Mouse (Mus musculus): ENCODE data around the gene Tcl1b2.
"Not testable (repeated sequence)": the region's sequence is repeated elsewhere in the genome, so short reads cannot be mapped to it uniquely, and the experiment has no call there.

Tcl1b2 gene

DNA sequence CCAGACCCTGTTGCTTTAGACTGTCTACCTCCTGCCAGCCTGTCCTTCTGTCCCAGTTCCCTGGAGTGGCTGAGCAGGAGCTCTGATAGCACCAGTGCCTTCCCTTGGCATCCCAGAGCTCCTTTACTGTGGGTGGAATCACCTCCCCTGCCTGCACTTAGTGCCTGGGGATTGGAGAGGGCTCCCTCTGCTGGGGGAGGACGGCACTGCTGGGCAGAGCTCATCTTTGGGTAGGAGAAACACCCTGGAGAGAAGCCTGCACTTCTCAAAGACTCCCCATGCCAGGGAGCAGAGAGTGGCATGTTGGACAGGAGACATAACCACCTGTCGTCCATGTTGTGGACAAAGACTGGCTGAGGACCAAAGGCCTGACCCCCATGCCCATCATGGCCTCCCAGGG is 28.5 kb downstream of the Tcl1b2 start:
- peak; percentile 75 to 79 for DNase-seq

DNA sequence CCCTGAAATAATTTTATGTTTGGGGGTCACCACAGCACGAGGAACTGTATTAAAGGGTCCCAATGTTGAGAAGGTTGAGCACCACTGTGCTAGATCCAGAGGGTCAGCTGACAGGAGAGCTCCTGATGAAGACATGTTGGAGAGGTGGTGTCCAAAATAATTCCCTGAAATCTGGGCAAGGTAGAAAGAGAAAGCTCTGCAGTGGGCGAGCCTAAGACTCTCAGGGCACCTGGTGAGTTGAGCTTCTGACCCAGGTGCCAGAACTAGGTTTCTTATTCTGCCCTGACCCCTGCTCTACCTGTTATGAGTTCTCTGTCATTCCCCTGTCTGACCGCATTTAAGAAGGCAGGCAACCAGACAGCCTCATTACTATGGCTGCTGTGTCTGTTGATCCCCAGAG is 30.2 kb downstream of the Tcl1b2 start, which contains the start of gene Tcl1b5:
Gene Tcl1b5, plus strand, starts transcription at position 301 of the 400 bp plus-strand sequence.
- DNase-seq: not testable (repeated sequence)

DNA sequence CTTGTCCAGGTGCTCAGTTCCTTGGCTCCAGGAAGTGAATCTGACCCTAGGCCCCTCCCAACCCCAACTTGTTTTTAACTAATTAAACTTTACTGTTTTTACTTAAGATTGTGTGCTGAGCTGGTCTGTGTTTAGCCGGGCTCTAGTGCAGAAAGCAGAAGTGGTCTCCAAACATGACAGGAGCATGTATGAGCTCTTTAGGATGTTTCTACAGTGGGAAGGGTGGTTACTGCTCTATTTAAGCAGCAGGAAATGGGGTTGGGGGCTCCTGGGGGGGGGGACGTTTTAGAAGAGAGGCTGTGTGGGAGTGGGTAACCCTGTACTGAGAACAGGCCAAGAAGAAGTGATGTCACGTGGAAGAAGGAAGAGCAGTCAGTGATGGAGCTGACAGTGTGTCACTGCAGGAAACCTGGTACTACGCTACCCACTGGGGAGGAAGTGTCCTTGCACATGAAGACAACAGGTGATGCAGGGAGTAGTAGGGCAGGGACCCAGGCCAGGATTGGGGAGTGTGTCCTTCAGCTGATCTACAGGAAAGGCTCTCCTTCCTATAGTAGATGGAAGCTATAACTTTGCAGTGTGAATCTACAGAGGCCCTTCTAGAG is 35.3 kb downstream of the Tcl1b2 start:
- not testable (repeated sequence) for DNase-seq

DNA sequence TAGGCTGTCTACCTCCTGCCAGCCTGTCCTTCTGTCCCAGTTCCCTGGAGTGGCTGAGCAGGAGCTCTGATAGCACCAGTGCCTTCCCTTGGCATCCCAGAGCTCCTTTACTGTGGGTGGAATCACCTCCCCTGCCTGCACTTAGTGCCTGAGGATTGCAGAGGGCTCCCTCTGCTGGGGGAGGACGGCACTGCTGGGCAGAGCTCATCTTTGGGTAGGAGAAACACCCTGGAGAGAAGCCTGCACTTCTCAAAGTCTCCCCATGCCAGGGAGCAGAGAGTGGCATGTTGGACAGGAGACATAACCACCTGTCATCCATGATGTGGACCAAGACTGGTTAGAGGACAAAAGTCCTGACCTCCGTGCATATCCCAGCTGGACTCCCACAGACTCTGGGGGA is 43.2 kb downstream of the Tcl1b2 start:
- peak; percentile 15 to 30 for DNase-seq

DNA sequence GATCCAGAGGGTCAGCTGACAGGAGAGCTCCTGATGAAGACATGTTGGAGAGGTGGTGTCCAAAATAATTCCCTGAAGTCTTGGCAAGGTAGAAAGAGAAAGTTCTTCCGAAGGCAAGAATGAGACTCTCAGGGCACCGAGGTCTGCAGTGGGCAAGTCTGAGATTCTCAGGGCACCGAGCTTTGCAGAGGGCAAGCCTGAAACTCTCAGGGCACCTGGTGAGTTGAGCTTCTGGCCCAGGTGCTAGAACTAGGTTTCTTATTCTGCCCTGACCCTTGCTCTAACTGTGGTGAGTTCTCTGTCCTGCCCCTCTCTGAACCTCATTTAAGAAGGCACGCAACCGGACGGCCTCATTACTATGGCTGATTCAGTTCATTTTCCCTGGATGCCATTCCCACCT is 44.9 kb downstream of the Tcl1b2 start, which contains the start of gene Tcl1b3:
Gene Tcl1b3, plus strand, starts transcription at position 301 of the 400 bp plus-strand sequence.
- DNase-seq: not testable (repeated sequence)

DNA sequence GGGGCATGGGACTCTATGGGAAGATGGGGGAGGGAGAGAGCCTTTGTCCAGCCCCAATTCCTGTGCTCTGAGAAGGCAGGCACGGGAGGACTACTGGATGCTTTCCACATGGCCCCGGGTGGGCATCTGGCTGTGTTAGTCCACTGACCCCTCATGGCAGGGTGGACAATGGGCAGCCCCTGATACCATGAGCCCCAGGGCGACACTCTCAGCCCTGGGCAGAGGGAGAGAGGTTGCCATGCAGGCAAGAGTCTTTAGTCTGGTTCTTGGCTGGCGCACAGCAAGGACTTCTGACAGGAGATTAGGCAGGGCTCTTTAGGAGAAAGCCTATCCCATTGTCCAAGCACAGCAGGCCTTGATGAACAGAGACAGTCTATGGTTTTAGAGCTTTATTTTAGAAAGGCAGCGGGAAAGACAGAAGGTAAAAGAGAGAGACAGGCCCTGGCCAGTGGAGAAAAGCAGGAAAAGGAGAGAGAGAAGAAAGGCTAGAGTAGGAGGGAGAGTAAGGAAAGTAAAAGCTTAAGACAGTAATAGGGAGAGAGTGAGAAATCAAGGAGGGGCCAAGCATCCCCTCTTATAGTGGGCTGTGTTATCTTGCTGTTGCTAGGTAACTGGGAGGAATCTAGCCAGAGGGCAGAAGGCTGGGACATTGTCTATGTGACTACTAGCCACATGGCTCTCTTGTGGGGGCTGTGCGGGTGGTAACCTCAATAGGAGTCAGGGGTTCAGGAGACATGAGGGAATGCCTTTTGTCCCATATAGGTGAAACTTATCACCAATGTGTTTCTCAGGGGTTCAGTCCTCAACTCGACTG is 54.1 kb downstream of the Tcl1b2 start:
- DNase-seq: not testable (repeated sequence)

DNA sequence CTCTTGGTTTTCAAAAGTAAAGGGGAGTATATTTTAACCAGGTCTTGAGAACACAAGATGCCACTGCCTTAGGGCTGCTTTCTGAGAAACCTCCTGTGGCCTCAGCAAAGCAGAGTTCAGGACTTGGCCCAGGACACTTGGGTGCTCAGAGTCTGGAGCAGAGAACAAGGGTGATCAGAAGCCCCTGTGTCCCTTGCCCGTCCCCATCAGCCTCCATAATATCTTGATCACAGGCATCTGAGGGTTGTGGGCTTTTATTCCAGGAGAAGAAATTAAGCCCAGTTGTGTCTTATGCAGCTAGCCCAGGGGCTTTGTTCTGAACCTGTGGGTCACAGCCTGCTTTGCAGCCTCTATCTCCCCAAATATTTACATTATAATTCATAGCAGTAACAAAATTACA is 55.8 kb downstream of the Tcl1b2 start, which contains the start of gene Tcl1b4:
Gene Tcl1b4, plus strand, starts transcription at position 301 of the 400 bp plus-strand sequence.
- not testable (repeated sequence) for DNase-seq

Measured in kidney, postnatal 4 days (tissue).